Mouse (Mus musculus) kidney, embryonic 14.5 days (tissue): ENCODE results near the gene Ptk6. TPM values are rescaled to one million over a fixed set of nuclear protein-coding genes. Genes with fewer than 3 reads are reported as not detected.
"Not testable (repeated sequence)": the region's sequence is repeated elsewhere in the genome, so short reads cannot be mapped to it uniquely, and the experiment has no call there.

Source experiments
- ATAC-seq: fragments of 200-750 bp; cut with Nextera tagmentation; 2 replicates; pipeline ENCODE4 v1.8.0; 2017; ENCODE audit warnings: moderate number of reproducible peaks, mild to moderate bottlenecking, moderate TSS enrichment, moderate library complexity; ENCODE audit not compliant: low FRiP score, low TSS enrichment
- H3K27ac ChIP-seq: fragments of 300-500 bp; sonication (generic); 2 replicates; pipeline ENCODE4 v1.5.1; 2014; ENCODE audit warnings: low read depth, mild to moderate bottlenecking, low read length, moderate library complexity, mixed read lengths
- H3K27me3 ChIP-seq: fragments of 300-500 bp; sonication (generic); 2 replicates; pipeline ENCODE4 v1.6.1; 2014; ENCODE audit warnings: mild to moderate bottlenecking, low read length; ENCODE audit not compliant: control insufficient read depth, insufficient read depth
- H3K36me3 ChIP-seq: fragments of 300-500 bp; sonication (generic); 2 replicates; pipeline ENCODE4 v1.6.1; 2014; ENCODE audit warnings: low read length, mixed read lengths; ENCODE audit not compliant: control insufficient read depth, insufficient read depth
- H3K4me1 ChIP-seq: fragments of 300-500 bp; sonication (generic); 2 replicates; pipeline ENCODE4 v1.6.1; 2014; ENCODE audit warnings: low read length, mixed read lengths; ENCODE audit not compliant: control insufficient read depth, insufficient read depth
- H3K4me2 ChIP-seq: fragments of 300-500 bp; sonication (generic); replicated peaks from 2 replicates; pipeline ENCODE4 v1.6.1; 2014; ENCODE audit warnings: low read depth, mild to moderate bottlenecking, low read length
- H3K4me3 ChIP-seq: fragments of 300-500 bp; sonication (generic); 2 replicates; pipeline ENCODE4 v1.5.1; 2014; ENCODE audit warnings: mild to moderate bottlenecking, low read length
- H3K9ac ChIP-seq: fragments of 300-500 bp; sonication (generic); 2 replicates; pipeline ENCODE4 v1.6.1; 2014; ENCODE audit warnings: low read depth, mild to moderate bottlenecking, low read length, moderate library complexity
- H3K9me3 ChIP-seq: fragments of 300-500 bp; sonication (generic); 2 replicates; pipeline ENCODE4 v1.6.1; 2016; ENCODE audit warnings: low read length; ENCODE audit not compliant: control insufficient read depth
- WGBS: fragments of 180-500 bp; shearing (Covaris S2); extraction: QIAGEN DNeasy Blood & Tissue Kit; methylation state at CpG from one replicate; pipeline ENCODE4 v1.1.7; 2014; 5-methylcytosine and 5-hydroxymethylcytosine counted together
- polyA plus RNA-seq: library from polyadenylated mRNA; unstranded; fragments of >200 nt; fragmentation: Nextera tagmentation; extraction: Ambion mirVana; gene quantifications from 2 replicates; pipeline ENCODE4 v1.2.1, GENCODE M21; 2014

The Ptk6 gene
- polyA plus RNA-seq, 1 experiment from 2014 or later = not detected

- Histone ChIP-seq H3K4me3 (no peak overlapping the region), H3K4me1 (no peaks in the 10 kb centered on the region), H3K9me3 (no peaks in the 10 kb centered on the region), H3K4me2 (no peak overlapping the region), H3K27ac (no peak overlapping the region), H3K36me3 (no peaks in the 10 kb centered on the region), H3K27me3 (peaks cover under 1% of the 10 kb centered on the region; the same call in 1 of the 2 replicates), H3K9ac (no peak overlapping the region)
- WGBS = 77% methylated on average over 9 of the region's 9 CpGs
- no peak for ATAC-seq
These were observed 3.5 kb upstream of the Ptk6 start for GRCm38 (mm10) chr2:181206118-181206517.

GRCm38 (mm10) chr2:181205678-181206077 is 3.1 kb upstream of the Ptk6 start:
- H3K27ac ChIP-seq = no peak overlapping the region
- 82% methylated on average over 5 of the region's 5 CpGs for WGBS
- H3K4me2 ChIP-seq = no peak overlapping the region
- no peak for ATAC-seq
- no peak overlapping the region for H3K4me3 ChIP-seq
- H3K9me3 ChIP-seq = no peaks in the 10 kb centered on the region
- no peak overlapping the region for H3K9ac ChIP-seq
- H3K36me3 ChIP-seq = no peaks in the 10 kb centered on the region
- no peaks in the 10 kb centered on the region for H3K4me1 ChIP-seq
- H3K27me3 ChIP-seq = no peaks in the 10 kb centered on the region

DNA sequence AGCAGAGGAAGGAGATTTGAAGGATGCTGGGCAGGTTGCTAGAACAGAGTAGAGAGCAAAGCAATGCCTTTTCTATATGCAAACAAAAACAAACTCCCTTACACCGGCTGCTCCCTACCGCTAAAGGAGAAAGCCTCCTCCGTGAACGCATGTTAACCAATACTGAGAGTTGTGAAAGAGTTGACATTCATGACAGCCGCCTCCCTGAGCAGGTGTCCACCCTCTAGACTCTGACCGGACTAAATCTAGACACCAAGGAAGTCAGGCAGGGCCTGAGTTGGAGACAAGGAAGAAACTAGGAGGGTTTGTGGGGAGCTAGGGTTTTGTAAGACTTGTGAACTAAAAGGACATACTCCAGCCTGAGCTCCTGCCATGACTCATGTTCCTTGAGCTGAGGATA is 297 bp upstream of the Ptk6 start:
- Histone ChIP-seq H3K4me2 (no peak overlapping the region), H3K9ac (no peak overlapping the region), H3K4me3 (no peak overlapping the region), H3K9me3 (no peaks in the 10 kb centered on the region), H3K4me1 (no peaks in the 10 kb centered on the region), H3K27me3 (no peaks in the 10 kb centered on the region), H3K27ac (no peak overlapping the region), H3K36me3 (no peaks in the 10 kb centered on the region)
- no peak for ATAC-seq
- WGBS = 75% methylated on average over 6 of the region's 6 CpGs

DNA sequence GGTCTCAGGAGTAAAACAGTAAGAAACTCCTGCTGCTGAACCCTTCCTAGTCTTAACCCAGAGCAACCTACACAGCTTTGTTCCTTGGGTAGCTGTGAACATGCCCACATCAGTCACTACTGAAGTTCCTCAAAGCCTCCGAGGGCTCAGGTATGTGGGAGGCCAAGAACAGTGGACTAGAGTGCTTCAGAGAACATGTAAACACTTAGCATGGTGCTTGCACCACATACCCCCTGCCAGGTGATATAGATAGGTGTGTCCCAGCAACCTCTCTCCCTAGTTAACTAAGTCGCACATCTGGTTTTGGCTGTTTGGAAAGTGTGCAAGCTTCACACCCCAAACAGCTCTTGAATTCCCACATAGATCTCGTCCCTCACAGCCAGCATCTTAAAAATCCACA is 983 bp downstream of the Ptk6 start:
- Histone ChIP-seq H3K9ac (no peak overlapping the region), H3K36me3 (no peaks in the 10 kb centered on the region), H3K4me2 (no peak overlapping the region), H3K9me3 (no peaks in the 10 kb centered on the region), H3K4me3 (no peak overlapping the region), H3K27me3 (no peaks in the 10 kb centered on the region), H3K27ac (no peak overlapping the region), H3K4me1 (no peaks in the 10 kb centered on the region)
- ATAC-seq = no peak
- 71% methylated on average over 3 of the region's 3 CpGs for WGBS

DNA sequence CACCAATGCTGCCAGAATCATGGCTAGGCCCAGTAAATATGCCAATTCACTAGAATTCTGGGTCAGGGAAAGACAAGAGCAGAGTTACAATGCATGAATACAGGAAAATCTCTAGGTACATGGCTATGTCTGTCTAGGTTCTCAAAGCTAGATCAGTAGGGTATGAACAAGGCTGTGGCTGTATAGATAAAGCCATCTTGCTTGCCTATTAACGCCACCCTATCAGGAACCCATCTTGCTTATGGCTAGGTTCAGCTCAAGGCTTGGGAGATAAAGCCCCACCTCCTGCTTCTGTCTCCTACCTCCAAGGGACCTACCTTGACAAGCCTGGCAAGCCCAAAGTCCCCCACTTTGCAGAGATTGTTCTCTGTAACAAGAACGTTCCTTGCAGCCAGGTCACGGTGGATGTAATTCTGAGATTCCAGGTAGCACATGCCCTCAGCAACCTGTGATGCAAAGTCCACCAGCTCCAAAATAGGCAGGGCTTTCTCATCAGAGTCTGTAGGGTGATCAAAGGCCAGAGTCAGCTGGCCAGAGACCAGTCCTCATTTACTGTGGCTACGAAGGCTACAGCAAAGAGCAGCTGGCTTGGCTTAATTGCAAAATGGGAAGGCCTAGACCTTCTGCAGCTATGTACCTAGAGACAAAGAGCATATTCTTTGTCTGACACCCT is 5.8 kb downstream of the Ptk6 start:
- Histone ChIP-seq H3K4me3 (no peak overlapping the region), H3K9ac (no peak overlapping the region), H3K4me2 (no peak overlapping the region), H3K4me1 (no peaks in the 10 kb centered on the region), H3K27ac (no peak overlapping the region), H3K36me3 (no peaks in the 10 kb centered on the region), H3K27me3 (no peaks in the 10 kb centered on the region), H3K9me3 (no peaks in the 10 kb centered on the region)
- 87% methylated on average over 4 of the region's 4 CpGs for WGBS
- ATAC-seq = no peak

GRCm38 (mm10) chr2:181193044-181193443 is 9.5 kb downstream of the Ptk6 start:
- no peaks in the 10 kb centered on the region for H3K27me3 ChIP-seq
- H3K27ac ChIP-seq = no peak overlapping the region
- peaks cover 6% of the 10 kb centered on the region; the same call in 1 of the 2 replicates for H3K4me1 ChIP-seq
- no peak overlapping the region for H3K4me3 ChIP-seq
- H3K9me3 ChIP-seq = no peaks in the 10 kb centered on the region
- no peak overlapping the region for H3K4me2 ChIP-seq
- no peak for ATAC-seq
- H3K9ac ChIP-seq = no peak overlapping the region
- peaks cover 13% of the 10 kb centered on the region; the same call in 1 of the 2 replicates for H3K36me3 ChIP-seq
- 70% methylated on average over 3 of the region's 3 CpGs for WGBS

GRCm38 (mm10) chr2:181191936-181192335 is 10.7 kb downstream of the Ptk6 start:
- Histone ChIP-seq H3K4me2 (no peak overlapping the region), H3K4me3 (no peak overlapping the region), H3K9ac (no peak overlapping the region), H3K9me3 (no peaks in the 10 kb centered on the region), H3K36me3 (peaks cover 13% of the 10 kb centered on the region; the same call in 1 of the 2 replicates), H3K4me1 (peaks cover 6% of the 10 kb centered on the region; the same call in 1 of the 2 replicates), H3K27me3 (no peaks in the 10 kb centered on the region), H3K27ac (no peak overlapping the region)
- ATAC-seq = no peak
- WGBS = 73% methylated on average over 4 of the region's 4 CpGs

GRCm38 (mm10) chr2:181191385-181191784 is 11.2 kb downstream of the Ptk6 start:
- 81% methylated on average over 4 of the region's 4 CpGs for WGBS

GRCm38 (mm10) chr2:181189321-181189720 is 13.3 kb downstream of the Ptk6 start:
- H3K4me2 ChIP-seq = no peak overlapping the region

More at GRCm38 (mm10) chr2:181191385-181191784, 11.2 kb downstream of the Ptk6 start:
- H3K27ac ChIP-seq, H3K27me3 ChIP-seq, H3K9me3 ChIP-seq, H3K9ac ChIP-seq, ATAC-seq, H3K4me1 ChIP-seq, H3K4me3 ChIP-seq, H3K4me2 ChIP-seq: not testable (repeated sequence)
- H3K36me3 ChIP-seq = peaks cover 13% of the 10 kb centered on the region; the same call in 1 of the 2 replicates

More at GRCm38 (mm10) chr2:181189321-181189720, 13.3 kb downstream of the Ptk6 start:
- Histone ChIP-seq H3K36me3 (peaks cover 13% of the 10 kb centered on the region; the same call in 1 of the 2 replicates), H3K27ac (no peak overlapping the region), H3K4me1 (peaks cover 6% of the 10 kb centered on the region; the same call in 1 of the 2 replicates), H3K9me3 (no peaks in the 10 kb centered on the region), H3K27me3 (no peaks in the 10 kb centered on the region), H3K9ac (no peak overlapping the region), H3K4me3 (no peak overlapping the region)
- WGBS = 71% methylated on average over 1 of the region's 1 CpGs
- no peak for ATAC-seq
